Mouse (Mus musculus) hindbrain, postnatal 0 days (tissue): ENCODE data around the gene Klra3. TPM values are rescaled to one million over a fixed set of nuclear protein-coding genes. Genes with fewer than 3 reads are reported as not detected.
"Not testable (repeated sequence)": the region's sequence is repeated elsewhere in the genome, so short reads cannot be mapped to it uniquely, and the experiment has no call there.

ENCODE experiments used
- ATAC-seq: fragments of 200-750 bp; cut with Nextera tagmentation; 2 replicates; pipeline ENCODE4 v1.8.0; 2017; ENCODE audit warnings: mild to moderate bottlenecking, moderate TSS enrichment, moderate library complexity
- DNase-seq: peaks from one replicate; pipeline ENCODE4 v3.0.0-alpha.2; 2015; ENCODE audit warnings: low spot score
- H3K27ac ChIP-seq: fragments of 300-500 bp; sonication (generic); 2 replicates; pipeline ENCODE4 v1.5.1; 2014; ENCODE audit warnings: mild to moderate bottlenecking
- H3K27me3 ChIP-seq: fragments of 300-500 bp; sonication (generic); 2 replicates; pipeline ENCODE4 v1.6.1; 2014; ENCODE audit warnings: low read length, mixed read lengths; ENCODE audit not compliant: insufficient read depth
- H3K36me3 ChIP-seq: fragments of 300-500 bp; sonication (generic); 2 replicates; pipeline ENCODE4 v1.6.1; 2014; ENCODE audit warnings: low read length, mixed read lengths; ENCODE audit not compliant: insufficient read depth
- H3K4me1 ChIP-seq: fragments of 300-500 bp; sonication (generic); 2 replicates; pipeline ENCODE4 v1.6.1; 2014; ENCODE audit warnings: antibody characterized with exemption, low read length, mixed read lengths; ENCODE audit not compliant: insufficient read depth
- H3K4me2 ChIP-seq: fragments of 300-500 bp; sonication (generic); 2 replicates; pipeline ENCODE4 v1.6.1; 2014; ENCODE audit warnings: low read depth, mild to moderate bottlenecking, low read length, moderate library complexity, mixed read lengths
- H3K4me3 ChIP-seq: fragments of 300-500 bp; sonication (generic); 2 replicates; pipeline ENCODE4 v1.5.1; 2014; ENCODE audit warnings: low read length
- H3K9ac ChIP-seq: fragments of 300-500 bp; sonication (generic); replicated peaks from 2 replicates; pipeline ENCODE4 v1.6.1; 2014; ENCODE audit warnings: mild to moderate bottlenecking, low read length, moderate library complexity, mixed read lengths
- H3K9me3 ChIP-seq: fragments of 300-500 bp; sonication (generic); 2 replicates; pipeline ENCODE4 v1.6.1; 2016; ENCODE audit warnings: low read length, mixed read lengths
- CTCF ChIP-seq: IDR thresholded peaks from 2 replicates; pipeline ENCODE4 v1.5.1; 2016; ENCODE audit warnings: antibody characterized with exemption, control low read depth, low read depth
- WGBS: fragments of 180-500 bp; shearing (Covaris S2); extraction: QIAGEN DNeasy Blood & Tissue Kit; methylation state at CpG from one replicate; pipeline ENCODE4 v1.1.7; 2014; 5-methylcytosine and 5-hydroxymethylcytosine counted together
- polyA plus RNA-seq: library from polyadenylated mRNA; unstranded; fragments of >200 nt; fragmentation: Nextera tagmentation; extraction: Ambion mirVana; gene quantifications from 2 replicates; pipeline ENCODE4 v1.2.1, GENCODE M21; 2015
- total RNA-seq: library from RNA; depleted of rRNA; stranded (reverse); fragments of >200 nt; gene quantifications from 2 replicates; pipeline ENCODE4 v1.2.3, GENCODE M21; 2014; rRNA removed

The Klra3 gene
- total RNA-seq (not detected in 2 replicates), polyA plus RNA-seq (not detected in 2 replicates)

DNA sequence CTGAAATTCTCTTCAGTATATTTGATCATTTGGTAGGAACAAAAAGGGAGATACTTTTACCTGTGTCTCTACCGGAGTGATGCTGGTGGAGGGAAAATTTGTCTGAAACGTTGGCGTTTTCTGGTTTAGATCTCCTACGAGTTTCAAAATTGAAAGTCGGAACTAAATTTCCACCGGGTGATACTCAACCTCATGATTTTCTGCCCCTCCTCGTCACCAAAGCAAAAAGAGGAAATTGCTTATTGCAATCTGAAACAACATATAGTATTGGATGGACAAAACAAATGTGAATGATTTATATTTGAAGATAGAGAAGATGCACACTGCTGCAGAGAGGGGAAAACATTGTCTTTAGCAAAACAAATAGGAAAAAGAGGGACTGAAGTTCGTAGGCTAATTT lies at the start of gene Klra3:
TSS of gene Klra3 (minus strand) at position 164 of the 400 bp plus-strand sequence.
- Histone ChIP-seq H3K9ac (no peak within 1 kb of the TSS), H3K4me1 (no peaks in the 10 kb centered on the region), H3K27me3 (no peaks in the 10 kb centered on the region), H3K9me3 (no peaks in the 10 kb centered on the region), H3K36me3 (no peaks in the 10 kb centered on the region), H3K4me2 (no peak within 1 kb of the TSS), H3K4me3 (no peak within 1 kb of the TSS), H3K27ac (no peak within 1 kb of the TSS)
- ATAC-seq, result no peak
- TF ChIP-seq CTCF, result no peak
- no peak for DNase-seq
- WGBS, result 82% methylated on average over 8 of the region's 8 CpGs

DNA sequence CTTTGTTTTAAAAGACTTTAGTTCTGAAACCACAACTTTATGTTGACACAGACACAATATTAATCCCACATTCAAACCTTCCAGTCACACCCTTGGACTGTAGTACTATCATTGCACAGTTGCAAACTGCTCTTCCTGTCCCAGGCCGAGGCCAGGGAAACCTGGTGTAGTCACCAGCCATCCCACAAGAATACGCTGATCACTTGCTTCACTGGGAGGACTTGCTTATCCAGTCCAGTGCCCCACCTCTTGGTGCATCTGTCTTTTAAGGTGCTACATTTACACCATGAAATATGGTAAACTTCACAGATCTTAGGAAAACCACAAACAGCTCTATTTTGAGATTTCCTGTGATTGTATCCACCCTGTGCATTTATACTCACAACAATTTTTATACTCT lies 49.4 kb upstream of the Klra3 start, which contains the start of gene Klra1:
TSS of gene Klra1 (minus strand) at position 125 of the 400 bp plus-strand sequence.
- H3K9ac ChIP-seq, result no peak within 1 kb of the TSS
- H3K36me3 ChIP-seq, result no peaks in the 10 kb centered on the region
- no peak within 1 kb of the TSS for H3K4me3 ChIP-seq
- 79% methylated on average over 2 of the region's 2 CpGs for WGBS
- no peaks in the 10 kb centered on the region for H3K4me1 ChIP-seq
- no peak within 1 kb of the TSS for H3K27ac ChIP-seq
- no peak for ATAC-seq
- no peak for DNase-seq
- no peak for TF ChIP-seq CTCF
- H3K4me2 ChIP-seq, result no peak within 1 kb of the TSS
- no peaks in the 10 kb centered on the region for H3K9me3 ChIP-seq
- no peaks in the 10 kb centered on the region for H3K27me3 ChIP-seq

DNA sequence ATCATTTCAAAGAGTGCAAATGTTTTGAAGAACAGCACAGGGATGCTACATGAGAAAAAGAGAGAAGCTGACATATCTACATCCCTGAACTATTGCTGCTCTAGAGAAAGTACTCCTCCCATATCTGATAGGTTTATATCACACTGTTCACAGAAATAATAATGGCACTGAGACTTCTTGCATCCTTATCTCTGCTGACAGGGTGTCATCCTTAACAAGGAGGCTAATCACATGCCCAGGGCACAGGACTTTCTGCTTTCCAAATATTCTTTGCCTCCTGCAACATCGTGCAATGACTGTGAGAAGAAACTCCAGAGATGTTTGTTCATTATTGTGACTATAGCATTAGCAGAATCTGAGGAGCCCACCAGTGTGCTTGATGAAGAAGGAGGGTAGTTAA lies 48.4 kb upstream of the Klra3 start:
- Histone ChIP-seq H3K9me3 (no peaks in the 10 kb centered on the region), H3K4me1 (no peaks in the 10 kb centered on the region), H3K27me3 (no peaks in the 10 kb centered on the region), H3K27ac (no peak overlapping the region), H3K9ac (no peak overlapping the region), H3K4me3 (no peak overlapping the region), H3K4me2 (no peak overlapping the region), H3K36me3 (no peaks in the 10 kb centered on the region)
- no peak for TF ChIP-seq CTCF
- no peak for DNase-seq
- ATAC-seq, result no peak
- WGBS, result 50% methylated on average over 1 of the region's 1 CpGs

DNA sequence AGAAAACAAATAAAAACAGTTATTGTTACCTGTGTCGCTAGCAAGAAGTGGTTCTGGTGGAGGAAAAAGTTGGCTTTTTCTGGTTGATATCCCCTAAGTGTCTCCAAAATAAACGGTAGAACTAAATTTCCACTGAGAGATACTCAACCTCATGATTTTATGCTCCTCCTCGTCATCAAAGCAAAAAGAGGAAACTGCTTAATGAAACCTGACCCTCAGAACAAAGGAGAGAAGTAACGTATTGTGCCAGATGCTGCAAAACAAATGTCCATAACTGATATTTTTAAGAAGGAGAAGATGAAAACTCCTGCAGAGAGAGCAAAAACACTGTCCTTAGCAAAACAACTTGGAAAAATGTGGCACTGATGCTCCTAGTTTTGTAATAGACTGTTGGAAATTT lies 45.0 kb upstream of the Klra3 start:
- H3K36me3 ChIP-seq, result no peaks in the 10 kb centered on the region
- no peak for TF ChIP-seq CTCF
- no peak overlapping the region for H3K4me3 ChIP-seq
- no peak overlapping the region for H3K9ac ChIP-seq
- H3K27ac ChIP-seq, result no peak overlapping the region
- H3K4me1 ChIP-seq, result no peaks in the 10 kb centered on the region
- no peaks in the 10 kb centered on the region for H3K9me3 ChIP-seq
- no peak overlapping the region for H3K4me2 ChIP-seq
- no peaks in the 10 kb centered on the region for H3K27me3 ChIP-seq
- ATAC-seq (no peak), DNase-seq (no peak)
- WGBS, result 74% methylated on average over 4 of the region's 4 CpGs

- not testable (repeated sequence) for H3K4me3 ChIP-seq, H3K36me3 ChIP-seq, H3K27me3 ChIP-seq, H3K4me2 ChIP-seq, DNase-seq, H3K4me1 ChIP-seq, ATAC-seq, H3K9me3 ChIP-seq, H3K27ac ChIP-seq, H3K9ac ChIP-seq
- WGBS, result 45% methylated on average over 1 of the region's 1 CpGs
Measured at GRCm38 (mm10) chr6:130345381-130345780, 8.0 kb upstream of the Klra3 start.

- H3K4me1 ChIP-seq, H3K36me3 ChIP-seq, H3K27me3 ChIP-seq, ATAC-seq, H3K9ac ChIP-seq, H3K27ac ChIP-seq, H3K9me3 ChIP-seq, H3K4me3 ChIP-seq, DNase-seq, H3K4me2 ChIP-seq: not testable (repeated sequence)
- 88% methylated on average over 2 of the region's 2 CpGs for WGBS
Measured at GRCm38 (mm10) chr6:130341973-130342372, 4.6 kb upstream of the Klra3 start.

DNA sequence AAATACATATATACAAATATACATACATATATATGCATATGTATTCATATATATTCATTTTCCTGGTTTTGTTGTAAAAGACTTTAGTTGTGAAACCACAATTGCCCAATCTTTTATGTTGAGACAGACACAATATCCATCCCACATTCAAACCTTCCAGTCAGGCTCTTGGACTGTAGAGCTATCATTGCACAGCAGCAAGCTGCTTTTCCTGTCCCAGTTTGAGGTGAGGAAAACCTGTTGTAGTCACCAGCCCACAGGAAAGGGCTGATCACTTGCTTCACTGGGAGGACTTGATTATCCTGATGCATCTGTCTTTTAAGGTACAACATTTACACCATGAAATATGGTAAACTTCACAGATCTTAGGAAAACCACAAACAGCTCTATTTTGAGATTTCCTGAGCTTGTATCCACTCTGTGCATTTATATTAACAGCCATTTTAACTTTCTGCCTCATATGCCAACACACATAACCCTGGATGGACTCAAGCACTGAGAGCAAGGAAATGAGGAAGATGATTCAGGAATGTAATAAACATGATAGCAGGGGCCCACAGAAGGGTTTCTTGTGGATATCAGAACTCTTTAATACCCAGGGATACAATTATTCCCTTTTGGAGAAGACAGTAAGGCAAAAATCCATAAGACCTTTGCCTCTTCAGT lies 49.3 kb downstream of the Klra3 start:
- 0 out of 2 replicates have a peak, but pooled peaks cover 3% of the 10 kb centered on the region for H3K9me3 ChIP-seq
- H3K9ac ChIP-seq, result no peak overlapping the region
- H3K4me2 ChIP-seq, result no peak overlapping the region
- TF ChIP-seq CTCF, result no peak
- no peaks in the 10 kb centered on the region for H3K27me3 ChIP-seq
- H3K4me1 ChIP-seq, result no peaks in the 10 kb centered on the region
- H3K4me3 ChIP-seq, result no peak overlapping the region
- ATAC-seq (no peak), DNase-seq (no peak)
- no peak overlapping the region for H3K27ac ChIP-seq
- H3K36me3 ChIP-seq, result no peaks in the 10 kb centered on the region

- H3K4me2 ChIP-seq, H3K4me3 ChIP-seq: not testable (repeated sequence)
- 77% methylated on average over 1 of the region's 1 CpGs for whole genome bisulfite sequencing
Measured at GRCm38 (mm10) chr6:130281828-130282227, 55.5 kb downstream of the Klra3 start, which contains the start of gene Klra10. TSS of gene Klra10 (minus strand) at chr6:130281928.

More at GRCm38 (mm10) chr6:130281828-130282227, 55.5 kb downstream of the Klra3 start, which contains the start of gene Klra10:
- H3K4me1 ChIP-seq, H3K9me3 ChIP-seq, ATAC-seq, H3K36me3 ChIP-seq, H3K9ac ChIP-seq, DNase-seq, H3K27ac ChIP-seq, H3K27me3 ChIP-seq: not testable (repeated sequence)
